Comparison of ENCODE assay signal across 9 mouse cellular contexts in the genomic region with DNA sequence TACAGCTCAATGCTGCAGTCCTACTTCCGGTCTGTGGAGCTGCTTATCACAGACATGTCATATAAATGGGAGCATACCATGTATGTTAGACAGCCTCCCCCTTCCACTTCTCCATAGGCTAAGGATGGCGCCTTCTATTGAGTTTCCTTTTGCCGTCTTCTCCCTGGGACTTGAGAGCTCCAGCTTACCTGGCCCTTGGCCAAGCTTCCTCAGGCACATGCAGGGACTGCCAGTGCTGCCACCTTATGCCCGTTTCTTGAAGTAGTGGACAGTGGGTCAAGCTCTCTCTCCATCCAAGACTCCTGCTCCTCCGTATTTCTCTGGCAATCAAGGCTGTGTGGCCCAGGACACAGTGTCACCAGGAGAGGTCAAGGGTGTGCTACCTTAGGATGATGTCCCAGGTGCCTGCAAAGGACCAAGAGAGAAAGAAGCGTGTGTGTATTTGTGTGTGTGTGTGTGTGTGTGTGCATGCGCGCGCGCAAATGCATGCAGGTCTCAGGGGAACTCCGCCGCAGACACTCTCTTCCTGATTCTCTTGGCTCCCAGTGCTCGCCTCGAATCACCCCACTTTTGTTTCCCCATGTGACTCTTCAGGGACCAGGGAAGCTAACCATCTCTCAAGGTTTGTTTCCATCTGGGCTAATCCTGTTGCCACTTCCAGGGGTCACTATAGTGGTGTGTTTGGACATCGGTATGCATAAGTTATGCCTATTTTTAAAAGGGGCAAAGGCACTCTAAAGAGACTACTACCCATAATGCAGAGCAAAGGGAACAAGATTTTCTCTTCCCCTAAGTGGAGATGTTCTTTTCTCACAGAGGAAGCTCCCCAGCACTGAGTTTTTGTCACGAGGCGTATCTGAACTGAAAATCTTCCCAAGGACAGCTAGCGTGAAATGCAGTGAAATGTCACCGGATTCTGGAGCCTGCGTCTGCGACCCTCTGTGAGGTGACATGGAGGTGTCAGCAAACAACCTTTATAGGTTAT. TPM values are rescaled to one million over a fixed set of nuclear protein-coding genes. Genes with fewer than 3 reads are reported as not detected.
A peak's percentile ranks its signal among the peaks of the same experiment; 100 is the strongest.
DNase-seq lines count a peak whose midpoint lies in the region; ATAC-seq and TF ChIP-seq lines count a peak whose summit lies in the region.
"Had no signal": no experiment of that assay in that cellular context is flagged by ENCODE, and none has a peak within 500 bp of the region (broad histone marks: within the 10 kb centered on the region; RNA-seq: fewer than 3 reads in every experiment).

No protein-coding gene starts in this region.

- no peak overlapping the region for H3K27ac ChIP-seq in neural tube, embryonic 11.5 days (ENCODE audit: low read depth, low read length)
- H3K27ac ChIP-seq in neural tube, embryonic 15.5 days (replicated peaks): no peak overlapping the region
- no peak overlapping the region for H3K27ac ChIP-seq in gastrocnemius, adult 2 months
- H3K27ac ChIP-seq: neural tube, embryonic 13.5 days had no signal

- H3K9me3 ChIP-seq in neural tube, embryonic 11.5 days (ENCODE audit: control insufficient read depth, low read length): no peaks in the 10 kb centered on the region
- H3K9me3 ChIP-seq in neural tube, embryonic 15.5 days (replicated peaks): no peaks in the 10 kb centered on the region
- H3K9me3 ChIP-seq: neural tube, embryonic 13.5 days had no signal

- no peak for ATAC-seq in neural tube, embryonic 11.5 days (ENCODE audit: insufficient read depth, low FRiP score, low TSS enrichment)
- no peak for ATAC-seq in neural tube, embryonic 15.5 days (ENCODE audit: low FRiP score)
- no peak for ATAC-seq in inflammation-experienced regulatory T-cells, adult 6 months

- H3K36me3 ChIP-seq in neural tube, embryonic 11.5 days (ENCODE audit: control insufficient read depth, insufficient read depth, low read length): no peaks in the 10 kb centered on the region
- H3K36me3 ChIP-seq in neural tube, embryonic 15.5 days: no peaks in the 10 kb centered on the region
- H3K36me3 ChIP-seq: neural tube, embryonic 13.5 days had no signal

- DNase-seq in neural tube, embryonic 11.5 days (ENCODE audit: low spot score): peak; percentile 18
- DNase-seq in brain, adult 2 months (ENCODE audit: low read depth, low spot score): peak; percentile 98
- DNase-seq in gastrocnemius, adult 2 months: peak; percentile 91
- DNase-seq in kidney, postnatal 10 days: peak; percentile 93
- peak; percentile 93 for DNase-seq in lung, postnatal 10 days
- DNase-seq in spleen, adult 12 weeks (ENCODE audit: low spot score): peak; percentile 41

- intact Hi-C loops in gastrocnemius, adult 2 months (cut with DNase I): loop anchor here (1.0 to 10.0 kb wide), 3 partner anchors 37 to 180 kb away; no protein-coding TSS in a partner anchor

- TF ChIP-seq CTCF in gastrocnemius, adult 2 months (IDR thresholded peaks at IDR 0.05): peak; percentile 76

- H3K4me1 ChIP-seq in neural tube, embryonic 11.5 days (ENCODE audit: control insufficient read depth, insufficient read depth, low read length): no peaks in the 10 kb centered on the region
- H3K4me1 ChIP-seq in neural tube, embryonic 15.5 days: no peaks in the 10 kb centered on the region
- H3K4me1 ChIP-seq: neural tube, embryonic 13.5 days had no signal

- no peak overlapping the region for H3K9ac ChIP-seq in neural tube, embryonic 11.5 days (ENCODE audit: low read length)
- H3K9ac ChIP-seq in neural tube, embryonic 15.5 days (replicated peaks): no peak overlapping the region
- H3K9ac ChIP-seq: neural tube, embryonic 13.5 days had no signal

- H3K27me3 ChIP-seq in neural tube, embryonic 11.5 days (ENCODE audit: control insufficient read depth, insufficient read depth, low read length): no peaks in the 10 kb centered on the region
- H3K27me3 ChIP-seq in neural tube, embryonic 15.5 days (replicated peaks): no peaks in the 10 kb centered on the region
- H3K27me3 ChIP-seq: neural tube, embryonic 13.5 days had no signal

- WGBS in neural tube, embryonic 11.5 days: 86% methylated on average over 21 of the region's 21 CpGs
- WGBS in neural tube, embryonic 15.5 days: 82% methylated on average over 21 of the region's 21 CpGs

- no peak overlapping the region for H3K4me3 ChIP-seq in neural tube, embryonic 11.5 days (ENCODE audit: low read depth, low read length)
- no peak overlapping the region for H3K4me3 ChIP-seq in neural tube, embryonic 15.5 days (replicated peaks)
- peak overlapping the region; percentile 23 for H3K4me3 ChIP-seq in gastrocnemius, adult 2 months
- H3K4me3 ChIP-seq: neural tube, embryonic 13.5 days had no signal

- H3K4me2 ChIP-seq in neural tube, embryonic 11.5 days (ENCODE audit: low read depth): no peak overlapping the region
- no peak overlapping the region for H3K4me2 ChIP-seq in neural tube, embryonic 15.5 days
- H3K4me2 ChIP-seq: neural tube, embryonic 13.5 days had no signal

RNA-seq across cellular contexts. Expression of gene Arid1a, which starts 18.3 kb away (rescaled TPM):
- 42.5 and 43.1 TPM in 2 replicates for polyA plus RNA-seq in neural tube, embryonic 11.5 days (2014; fragmentation: Nextera tagmentation; extraction: Ambion mirVana)
- 26.9 and 28.7 TPM in 2 replicates for polyA plus RNA-seq in neural tube, embryonic 15.5 days (2015; fragmentation: Nextera tagmentation; extraction: Ambion mirVana)
- 10 to 100 TPM; 24.1 to 26.2 TPM for total RNA-seq in gastrocnemius, adult 2 months (2021)
- polyA plus RNA-seq in inflammation-experienced regulatory T-cells, adult 6 months (2017; shearing (Covaris generic)): 10 to 100 TPM; 56.9 to 94.8 (median 76.7) TPM

Comparison
In these comparisons a context has a peak if more than half of its experiments do, and no peak if none do; other contexts are left out.
1. DNase-seq: peak in every context shown above with its lines; median percentile 98 in brain, adult 2 months; 93 in kidney, postnatal 10 days; 93 in lung, postnatal 10 days; 91 in gastrocnemius, adult 2 months; 41 in spleen, adult 12 weeks; 18 in neural tube, embryonic 11.5 days.